Mouse (Mus musculus) urinary bladder, adult 2 months (tissue): ENCODE data around the gene Ceacam3. TPM values are rescaled to one million over a fixed set of nuclear protein-coding genes. Genes with fewer than 3 reads are reported as not detected.
"Not testable (repeated sequence)": the region's sequence is repeated elsewhere in the genome, so short reads cannot be mapped to it uniquely, and the experiment has no call there.

ENCODE experiments used
- DNase-seq: peaks from one replicate; pipeline ENCODE4 v3.0.0; 2022; ENCODE audit warnings: low spot score
- polyA plus RNA-seq: library from polyadenylated mRNA; depleted of rRNA; stranded (reverse); fragments of >200 nt; gene quantifications from 2 replicates; pipeline ENCODE4 v1.2.3, GENCODE M21; 2012; rRNA removed

Gene Ceacam3
- 0.01 TPM in 1 of 2 replicates, not detected in the other for polyA plus RNA-seq

DNA sequence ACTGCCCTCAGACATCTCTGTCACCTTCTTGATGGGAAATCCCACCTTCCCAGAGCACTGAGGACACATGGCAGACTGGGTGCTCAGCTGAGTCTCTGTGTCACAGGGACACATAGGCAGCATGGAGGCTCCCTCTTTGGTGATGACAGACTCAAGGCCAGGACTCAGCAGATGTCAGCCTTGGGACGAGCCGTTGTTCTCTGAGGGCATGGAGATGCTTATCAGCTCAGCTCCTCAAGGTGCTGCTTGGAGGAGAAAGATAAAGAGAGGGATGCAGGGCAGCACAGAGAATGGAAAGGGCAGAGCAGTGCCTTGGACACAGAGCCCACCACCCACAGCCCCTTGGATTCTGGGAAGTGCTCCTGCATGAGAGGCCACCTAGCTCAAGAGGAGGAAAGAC, at the start of gene Ceacam3:
Gene Ceacam3, plus strand, starts transcription at position 352 of the 400 bp plus-strand sequence.
- no peak for DNase-seq

DNA sequence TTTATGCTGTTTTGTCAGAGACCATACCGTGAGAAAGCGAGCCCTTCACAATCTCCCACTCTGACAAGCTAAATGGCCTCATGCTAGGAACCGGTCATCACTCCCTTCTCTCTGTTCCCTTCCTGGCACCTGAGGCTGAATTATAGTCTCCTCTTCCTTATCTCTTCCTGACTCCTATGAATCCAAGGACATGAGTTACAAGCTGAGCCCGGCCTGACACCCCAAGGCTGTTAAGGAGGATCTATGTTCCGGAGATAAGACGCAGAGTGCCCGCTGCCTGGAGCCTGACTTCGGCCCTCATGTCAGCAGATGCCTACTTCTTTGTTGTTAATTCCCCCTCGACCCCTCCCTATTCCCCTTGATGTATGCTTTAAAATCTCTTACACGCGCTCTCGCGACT, 48.5 kb upstream of the Ceacam3 start:
- DNase-seq: not testable (repeated sequence)

DNA sequence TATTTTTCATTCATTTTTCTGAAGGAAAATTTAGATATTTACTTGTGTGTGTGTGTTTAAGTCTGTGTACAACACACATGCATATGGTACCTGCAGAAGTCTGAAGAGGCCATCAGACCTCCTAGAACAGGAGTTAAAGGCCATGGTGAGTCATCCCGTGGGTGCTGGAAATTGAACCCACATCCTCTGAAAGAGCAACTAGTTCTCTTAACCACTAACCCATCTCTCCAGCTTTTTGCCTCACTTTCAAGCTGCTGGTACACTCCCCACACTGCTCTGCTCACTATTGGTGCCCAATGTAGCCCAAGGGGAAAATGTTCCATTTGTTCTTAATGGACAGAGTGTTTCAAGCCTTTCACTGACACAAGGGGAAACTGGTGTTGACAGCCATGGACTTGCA, 14.8 kb upstream of the Ceacam3 start:
- no peak for DNase-seq

DNA sequence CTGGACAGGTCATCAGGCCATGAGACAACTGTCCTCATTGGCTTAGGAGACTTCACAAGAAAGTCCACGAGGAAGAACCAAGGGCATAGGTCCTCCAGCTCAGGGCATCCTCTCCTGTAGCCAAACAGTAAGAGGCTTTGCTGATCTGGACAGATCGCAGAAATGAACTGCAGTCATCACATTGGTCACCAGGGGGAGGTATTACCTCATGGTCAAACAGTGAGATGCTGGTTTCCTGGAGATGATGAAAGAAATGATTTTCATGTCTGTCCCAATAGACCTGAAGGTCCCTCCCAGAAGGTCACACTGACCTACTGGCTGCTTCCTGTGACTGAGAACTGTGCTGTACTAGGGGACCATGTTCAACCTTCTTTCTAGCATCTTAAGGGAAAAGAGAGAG, 5.6 kb downstream of the Ceacam3 start:
- DNase-seq: no peak

DNA sequence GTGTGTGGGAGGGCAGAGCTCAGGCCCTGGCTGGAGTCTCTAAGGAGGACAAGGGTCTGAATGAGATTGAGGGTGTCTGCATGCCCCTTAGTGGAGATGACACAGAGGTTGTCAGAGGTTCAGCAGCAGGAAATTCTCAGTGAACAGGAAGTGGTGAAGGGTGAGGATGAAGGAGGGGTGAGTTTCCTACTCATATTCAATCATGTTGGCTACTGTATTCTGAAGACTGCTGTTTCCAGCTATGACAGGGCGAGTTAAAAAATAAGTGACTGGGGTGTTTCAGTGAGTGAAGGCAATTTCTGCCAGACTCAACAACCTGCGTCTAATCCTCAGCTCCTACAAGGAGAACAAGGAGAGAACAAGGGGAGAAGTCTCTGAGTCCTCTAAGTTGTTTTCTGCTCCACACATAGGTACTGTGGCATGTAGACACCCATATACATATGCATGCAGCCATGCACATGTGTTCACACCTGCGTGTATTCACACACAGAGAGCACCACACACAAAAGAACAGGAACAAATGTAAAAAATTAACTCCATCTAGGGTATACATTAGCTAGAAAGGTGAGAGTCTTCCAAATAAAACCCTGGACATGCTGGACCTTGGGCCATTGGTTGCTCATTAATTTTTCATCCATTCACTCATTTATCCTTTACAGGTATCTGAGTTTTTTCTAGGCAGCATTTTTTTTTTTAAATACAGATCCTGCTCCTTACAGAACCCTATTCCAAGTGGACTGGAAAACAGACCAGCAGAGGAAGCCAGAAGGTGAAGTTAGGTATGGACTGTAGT, 7.0 kb downstream of the Ceacam3 start:
- no peak for DNase-seq

DNA sequence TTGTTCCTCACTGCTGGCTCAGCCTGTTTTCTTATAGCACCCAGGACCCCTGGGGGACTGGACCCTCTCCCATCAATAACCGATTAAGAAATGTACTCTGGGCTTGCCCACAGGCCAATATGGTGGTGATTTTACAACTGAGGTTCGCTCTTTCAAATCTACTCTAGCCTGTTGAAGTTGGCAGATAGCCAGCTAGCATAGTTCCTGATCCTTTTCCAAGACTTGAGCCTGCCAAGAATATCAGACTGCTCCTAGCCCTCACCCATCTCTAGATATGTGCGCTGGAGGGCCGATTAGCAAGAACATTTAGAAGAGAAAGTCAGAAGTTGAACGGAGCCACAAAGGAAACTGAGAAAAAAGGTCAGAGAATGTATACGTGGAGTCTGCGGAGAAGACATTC, 8.9 kb downstream of the Ceacam3 start:
- no peak for DNase-seq

DNA sequence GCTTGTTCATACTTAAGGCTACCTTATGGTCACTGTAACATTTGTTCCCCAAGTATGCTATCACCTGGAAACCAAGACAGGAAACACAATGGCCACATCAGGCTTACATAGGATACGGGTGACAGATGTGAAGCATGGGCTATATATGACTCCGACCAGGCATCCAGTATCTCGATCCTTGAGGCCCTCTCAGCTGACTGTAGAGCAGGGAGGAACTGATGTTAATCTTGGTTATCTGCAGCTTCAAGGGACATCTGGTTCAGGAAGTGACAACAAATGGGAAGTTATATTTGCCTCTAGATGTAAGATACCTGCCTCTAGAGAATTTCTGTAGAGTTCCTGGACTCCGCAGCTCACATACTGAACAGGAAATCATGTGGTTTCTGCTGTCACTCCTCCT, 21.7 kb downstream of the Ceacam3 start:
- DNase-seq: no peak

DNA sequence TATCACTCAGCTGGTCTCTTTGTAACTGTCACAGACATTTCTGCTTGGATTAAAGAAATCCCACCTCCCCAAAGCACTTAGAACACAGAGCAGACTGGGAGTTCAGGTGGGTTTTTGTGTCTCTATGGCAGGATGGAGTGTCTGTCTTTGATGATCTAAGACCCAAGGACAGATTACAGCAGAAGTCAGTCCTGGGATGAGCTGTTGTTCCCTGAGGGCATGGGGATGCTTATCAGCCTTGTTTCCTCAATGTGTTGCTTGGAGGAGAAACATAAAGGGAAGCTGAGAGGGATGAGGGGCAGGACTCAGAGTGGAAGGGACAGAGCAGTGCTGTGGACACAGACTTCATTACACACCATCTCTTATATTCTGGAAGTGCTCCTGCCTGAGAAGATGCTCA, 53.1 kb downstream of the Ceacam3 start, which contains the start of gene Psg29:
Gene Psg29, plus strand, starts transcription at position 301 of the 400 bp plus-strand sequence.
- DNase-seq: no peak

DNA sequence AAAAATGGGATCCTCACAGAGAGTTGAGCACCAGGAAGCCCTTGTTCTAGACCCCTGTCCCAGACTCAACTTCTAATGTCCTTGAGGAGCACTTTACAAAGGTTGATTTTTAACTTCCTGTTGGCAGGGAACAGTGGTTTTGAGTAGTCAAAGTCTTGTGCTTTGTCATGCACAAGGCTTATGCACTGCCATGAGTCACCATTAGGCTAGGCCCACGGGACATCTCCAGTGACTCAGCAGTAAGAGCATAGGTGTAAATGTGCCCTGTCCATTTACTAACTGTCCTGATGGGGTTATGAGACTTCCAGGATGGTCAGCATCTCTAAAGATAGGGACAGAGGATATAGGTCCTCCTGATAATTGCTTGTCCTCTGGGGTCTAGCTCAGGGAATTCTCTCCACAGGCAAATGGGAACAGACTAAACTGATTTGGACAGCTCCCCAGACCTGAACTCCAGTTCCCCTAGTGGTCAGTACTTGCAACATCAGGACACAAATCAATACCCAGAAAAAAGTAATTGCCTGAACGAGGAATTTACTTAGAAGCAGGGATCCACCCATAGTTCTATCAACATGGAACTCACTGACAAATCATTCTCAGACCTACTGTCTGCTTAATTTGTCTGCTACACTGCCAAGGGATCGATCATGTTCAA, 55.6 kb downstream of the Ceacam3 start:
- no peak for DNase-seq

Other genes with a start within 250 kb of the Ceacam3 start
- 3.9 and 5.1 TPM in 2 replicates for gene Ptgir, start 243.8 kb upstream of the Ceacam3 start, polyA plus RNA-seq
- gene Calm3, start 226.2 kb upstream of the Ceacam3 start, polyA plus RNA-seq: 182 and 223 TPM in 2 replicates
- gene Pnmal2, start 205.6 kb upstream of the Ceacam3 start, polyA plus RNA-seq: 0.83 and 1.4 TPM in 2 replicates
- gene Pnmal1, start 190.6 kb upstream of the Ceacam3 start, polyA plus RNA-seq: 0.03 TPM in 2 replicates
- gene Gm42372, start 167.2 kb upstream of the Ceacam3 start, polyA plus RNA-seq: 0.06 TPM in 1 of 2 replicates, not detected in the other
- 9.5 and 9.6 TPM in 2 replicates for gene Ccdc8, start 157.6 kb upstream of the Ceacam3 start, polyA plus RNA-seq
- 104 and 116 TPM in 2 replicates for gene Ppp5c, start 122.4 kb upstream of the Ceacam3 start, polyA plus RNA-seq
- 1.5 and 4.1 TPM in 2 replicates for gene Hif3a, start 87.9 kb upstream of the Ceacam3 start, polyA plus RNA-seq
- 0.08 and 0.18 TPM in 2 replicates for gene Psg16, start 76.2 kb upstream of the Ceacam3 start, polyA plus RNA-seq
- not detected in 2 replicates for gene Psg29, start 53.2 kb downstream of the Ceacam3 start, polyA plus RNA-seq